Mouse (Mus musculus) liver, embryonic 13.5 days (tissue): ENCODE results near the gene Dlk1. TPM values are rescaled to one million over a fixed set of nuclear protein-coding genes. Genes with fewer than 3 reads are reported as not detected.
A peak's percentile ranks its signal among the peaks of the same experiment; 100 is the strongest.

Experiments
- ATAC-seq: fragments of 200-750 bp; cut with Nextera tagmentation; 2 replicates; pipeline ENCODE4 v1.8.0; 2017; ENCODE audit warnings: low read depth, mild to moderate bottlenecking, moderate number of reproducible peaks, moderate library complexity
- DNase-seq: peaks from one replicate; pipeline ENCODE4 v3.0.0; 2022
- H3K27ac ChIP-seq: fragments of 300-500 bp; sonication (generic); 2 replicates; pipeline ENCODE4 v1.5.1; 2015; ENCODE audit warnings: moderate library complexity, mild to moderate bottlenecking, inconsistent platforms
- H3K27me3 ChIP-seq: fragments of 300-500 bp; sonication (generic); 2 replicates; pipeline ENCODE4 v1.6.1; 2015; ENCODE audit warnings: mild to moderate bottlenecking, inconsistent platforms
- H3K36me3 ChIP-seq: fragments of 300-500 bp; sonication (generic); 2 replicates; pipeline ENCODE4 v1.6.1; 2015; ENCODE audit warnings: mild to moderate bottlenecking, inconsistent platforms
- H3K4me1 ChIP-seq: fragments of 300-500 bp; sonication (generic); replicated peaks from 2 replicates; pipeline ENCODE4 v1.6.1; 2015; ENCODE audit warnings: inconsistent platforms
- H3K4me2 ChIP-seq: fragments of 300-500 bp; sonication (generic); 2 replicates; pipeline ENCODE4 v1.6.1; 2015; ENCODE audit warnings: inconsistent platforms, mild to moderate bottlenecking, moderate library complexity
- H3K4me3 ChIP-seq: fragments of 300-500 bp; sonication (generic); replicated peaks from 2 replicates; pipeline ENCODE4 v1.5.1; 2015; ENCODE audit warnings: mild to moderate bottlenecking, inconsistent platforms
- H3K9ac ChIP-seq: fragments of 300-500 bp; sonication (generic); 2 replicates; pipeline ENCODE4 v1.6.1; 2015; ENCODE audit warnings: mild to moderate bottlenecking, inconsistent platforms
- H3K9me3 ChIP-seq: fragments of 300-500 bp; sonication (generic); replicated peaks from 2 replicates; pipeline ENCODE4 v1.6.1; 2016; ENCODE audit warnings: inconsistent platforms
- WGBS: fragments of 180-500 bp; shearing (Covaris S2); methylation state at CpG from one replicate; pipeline ENCODE4 v1.1.7; 2015; ENCODE audit not compliant: insufficient replicate concordance; 5-methylcytosine and 5-hydroxymethylcytosine counted together
- polyA plus RNA-seq: library from polyadenylated mRNA; unstranded; fragments of >200 nt; fragmentation: Nextera tagmentation; extraction: Ambion mirVana; gene quantifications from 2 replicates; pipeline ENCODE4 v1.2.1, GENCODE M21; 2015

Dlk1 gene
- polyA plus RNA-seq, 1 experiment from 2014 or later, result 470 TPM

- DNase-seq (no peak), ATAC-seq (no peak)
- no peak overlapping the region for H3K4me2 ChIP-seq
- no peaks in the 10 kb centered on the region for H3K9me3 ChIP-seq
- 62% methylated on average over 12 of the region's 12 CpGs for WGBS
- H3K27ac ChIP-seq, result no peak overlapping the region
- no peak overlapping the region for H3K4me3 ChIP-seq
- no peak overlapping the region for H3K9ac ChIP-seq
- H3K36me3 ChIP-seq, result no peaks in the 10 kb centered on the region
- H3K27me3 ChIP-seq, result no peaks in the 10 kb centered on the region
- peaks cover 10% of the 10 kb centered on the region for H3K4me1 ChIP-seq
Measured at GRCm38 (mm10) chr12:109420006-109420405, 32.6 kb upstream of the Dlk1 start.

- H3K9me3 ChIP-seq, result no peaks in the 10 kb centered on the region
- no peak overlapping the region for H3K4me3 ChIP-seq
- H3K27me3 ChIP-seq, result peaks cover 2% of the 10 kb centered on the region; the same call in 1 of the 2 replicates
- WGBS, result 23% methylated on average over 2 of the region's 2 CpGs
- DNase-seq (no peak), ATAC-seq (no peak)
- H3K27ac ChIP-seq, result no peak overlapping the region
- no peaks in the 10 kb centered on the region for H3K36me3 ChIP-seq
- no peak overlapping the region for H3K4me2 ChIP-seq
- no peak overlapping the region for H3K9ac ChIP-seq
- no peaks in the 10 kb centered on the region; the same call in none of the 2 replicates for H3K4me1 ChIP-seq
Measured at GRCm38 (mm10) chr12:109423163-109423562, 29.5 kb upstream of the Dlk1 start.

- H3K27me3 ChIP-seq, result peaks cover 2% of the 10 kb centered on the region; the same call in 1 of the 2 replicates
Measured at GRCm38 (mm10) chr12:109423716-109424429, 28.8 kb upstream of the Dlk1 start.

GRCm38 (mm10) chr12:109424753-109425332 is 27.8 kb upstream of the Dlk1 start:
- no peaks in the 10 kb centered on the region for H3K9me3 ChIP-seq
- ATAC-seq (no peak), DNase-seq (no peak)
- no peak overlapping the region for H3K27ac ChIP-seq
- H3K36me3 ChIP-seq, result no peaks in the 10 kb centered on the region
- H3K4me2 ChIP-seq, result no peak overlapping the region
- WGBS, result 37% methylated on average over 20 of the region's 20 CpGs
- peaks cover 2% of the 10 kb centered on the region; the same call in 1 of the 2 replicates for H3K27me3 ChIP-seq
- H3K4me3 ChIP-seq, result no peak overlapping the region
- no peak overlapping the region for H3K9ac ChIP-seq
- H3K4me1 ChIP-seq, result no peaks in the 10 kb centered on the region; the same call in 1 of the 2 replicates

More at GRCm38 (mm10) chr12:109423716-109424429, 28.8 kb upstream of the Dlk1 start:
- Histone ChIP-seq H3K4me2 (no peak overlapping the region), H3K4me3 (no peak overlapping the region), H3K27ac (no peak overlapping the region), H3K36me3 (no peaks in the 10 kb centered on the region), H3K9ac (no peak overlapping the region), H3K4me1 (no peaks in the 10 kb centered on the region; the same call in 1 of the 2 replicates), H3K9me3 (no peaks in the 10 kb centered on the region)
- ATAC-seq, result 0 out of 2 replicates have a peak, but pooled peaks have one; percentile 34
- DNase-seq, result no peak
- 47% methylated on average over 4 of the region's 4 CpGs for WGBS

- H3K27me3 ChIP-seq, result peaks cover 2% of the 10 kb centered on the region; the same call in 1 of the 2 replicates
- H3K27ac ChIP-seq, result no peak overlapping the region
- H3K9ac ChIP-seq, result no peak overlapping the region
- H3K4me2 ChIP-seq, result no peak overlapping the region
- ATAC-seq, result no peak
- no peak overlapping the region for H3K4me3 ChIP-seq
- no peaks in the 10 kb centered on the region; the same call in 1 of the 2 replicates for H3K4me1 ChIP-seq
- no peaks in the 10 kb centered on the region for H3K36me3 ChIP-seq
- no peaks in the 10 kb centered on the region for H3K9me3 ChIP-seq
- WGBS, result 55% methylated on average over 12 of the region's 12 CpGs
- DNase-seq, result no peak
Measured at GRCm38 (mm10) chr12:109425982-109426381, 26.6 kb upstream of the Dlk1 start.

- no peak for ATAC-seq
- WGBS, result 64% methylated on average over 6 of the region's 6 CpGs
- H3K9me3 ChIP-seq, result no peaks in the 10 kb centered on the region
- H3K4me1 ChIP-seq, result peaks cover 21% of the 10 kb centered on the region
- no peak overlapping the region for H3K27ac ChIP-seq
- no peak overlapping the region for H3K4me2 ChIP-seq
- H3K27me3 ChIP-seq, result no peaks in the 10 kb centered on the region
- no peak for DNase-seq
- H3K36me3 ChIP-seq, result no peaks in the 10 kb centered on the region
- H3K4me3 ChIP-seq, result no peak overlapping the region
- no peak overlapping the region for H3K9ac ChIP-seq
Measured at GRCm38 (mm10) chr12:109432475-109433130, 20.0 kb upstream of the Dlk1 start.

- H3K4me2 ChIP-seq, result peak overlapping the region; percentile 60
- no peak overlapping the region for H3K4me3 ChIP-seq
- peak overlapping the region; percentile 88 for H3K27ac ChIP-seq
- ATAC-seq (peak; percentile 58), DNase-seq (peak; percentile 38)
- WGBS, result 15% methylated on average over 10 of the region's 10 CpGs
- H3K4me1 ChIP-seq, result peaks cover 58% of the 10 kb centered on the region
- H3K9me3 ChIP-seq, result no peaks in the 10 kb centered on the region
- no peaks in the 10 kb centered on the region for H3K27me3 ChIP-seq
- 0 out of 2 replicates have a peak overlapping the region, but pooled peaks have one; percentile 22 for H3K9ac ChIP-seq
- H3K36me3 ChIP-seq, result no peaks in the 10 kb centered on the region
Measured at GRCm38 (mm10) chr12:109436367-109436807, 16.2 kb upstream of the Dlk1 start.

GRCm38 (mm10) chr12:109436852-109437251 is 15.8 kb upstream of the Dlk1 start:
- 10% methylated on average over 12 of the region's 12 CpGs for whole genome bisulfite sequencing
- H3K4me2 ChIP-seq, result peak overlapping the region; percentile 60
- DNase-seq (no peak), ATAC-seq (peak; percentile 11)
- no peaks in the 10 kb centered on the region for H3K9me3 ChIP-seq
- no peaks in the 10 kb centered on the region for H3K36me3 ChIP-seq
- H3K4me1 ChIP-seq, result peaks cover 62% of the 10 kb centered on the region
- no peak overlapping the region for H3K4me3 ChIP-seq
- peak overlapping the region; percentile 88 for H3K27ac ChIP-seq
- H3K9ac ChIP-seq, result peak overlapping the region; percentile 45; the same call in 1 of the 2 replicates
- no peaks in the 10 kb centered on the region for H3K27me3 ChIP-seq

- ATAC-seq (peak; percentile 81), DNase-seq (peak; percentile 77)
- H3K4me1 ChIP-seq, result peaks cover 69% of the 10 kb centered on the region
- peak overlapping the region; percentile 26 for H3K4me3 ChIP-seq
- peak overlapping the region; percentile 45; the same call in 1 of the 2 replicates for H3K9ac ChIP-seq
- no peaks in the 10 kb centered on the region for H3K27me3 ChIP-seq
- H3K27ac ChIP-seq, result peak overlapping the region; percentile 88
- H3K4me2 ChIP-seq, result peak overlapping the region; percentile 60
- no peaks in the 10 kb centered on the region for H3K36me3 ChIP-seq
- H3K9me3 ChIP-seq, result no peaks in the 10 kb centered on the region
- WGBS, result 2% methylated on average over 25 of the region's 25 CpGs
Measured at GRCm38 (mm10) chr12:109437559-109438350, 14.9 kb upstream of the Dlk1 start.

GRCm38 (mm10) chr12:109438383-109438782 is 14.2 kb upstream of the Dlk1 start:
- ATAC-seq, result no peak
- H3K9ac ChIP-seq, result no peak overlapping the region
- H3K27me3 ChIP-seq, result no peaks in the 10 kb centered on the region
- H3K9me3 ChIP-seq, result no peaks in the 10 kb centered on the region
- peaks cover 72% of the 10 kb centered on the region for H3K4me1 ChIP-seq
- WGBS, result 49% methylated on average over 6 of the region's 6 CpGs
- H3K4me3 ChIP-seq, result no peak overlapping the region
- no peak for DNase-seq
- no peak overlapping the region for H3K4me2 ChIP-seq
- H3K27ac ChIP-seq, result peak overlapping the region; percentile 59
- H3K36me3 ChIP-seq, result no peaks in the 10 kb centered on the region
